Mouse (Mus musculus): ENCODE results near the gene Mettl13. TPM values are rescaled to one million over a fixed set of nuclear protein-coding genes. Genes with fewer than 3 reads are reported as not detected.

Gene Mettl13
- 11.7 and 11.9 TPM in 2 replicates for polyA plus RNA-seq (2015; fragmentation: Nextera tagmentation; extraction: Ambion mirVana)

DNA sequence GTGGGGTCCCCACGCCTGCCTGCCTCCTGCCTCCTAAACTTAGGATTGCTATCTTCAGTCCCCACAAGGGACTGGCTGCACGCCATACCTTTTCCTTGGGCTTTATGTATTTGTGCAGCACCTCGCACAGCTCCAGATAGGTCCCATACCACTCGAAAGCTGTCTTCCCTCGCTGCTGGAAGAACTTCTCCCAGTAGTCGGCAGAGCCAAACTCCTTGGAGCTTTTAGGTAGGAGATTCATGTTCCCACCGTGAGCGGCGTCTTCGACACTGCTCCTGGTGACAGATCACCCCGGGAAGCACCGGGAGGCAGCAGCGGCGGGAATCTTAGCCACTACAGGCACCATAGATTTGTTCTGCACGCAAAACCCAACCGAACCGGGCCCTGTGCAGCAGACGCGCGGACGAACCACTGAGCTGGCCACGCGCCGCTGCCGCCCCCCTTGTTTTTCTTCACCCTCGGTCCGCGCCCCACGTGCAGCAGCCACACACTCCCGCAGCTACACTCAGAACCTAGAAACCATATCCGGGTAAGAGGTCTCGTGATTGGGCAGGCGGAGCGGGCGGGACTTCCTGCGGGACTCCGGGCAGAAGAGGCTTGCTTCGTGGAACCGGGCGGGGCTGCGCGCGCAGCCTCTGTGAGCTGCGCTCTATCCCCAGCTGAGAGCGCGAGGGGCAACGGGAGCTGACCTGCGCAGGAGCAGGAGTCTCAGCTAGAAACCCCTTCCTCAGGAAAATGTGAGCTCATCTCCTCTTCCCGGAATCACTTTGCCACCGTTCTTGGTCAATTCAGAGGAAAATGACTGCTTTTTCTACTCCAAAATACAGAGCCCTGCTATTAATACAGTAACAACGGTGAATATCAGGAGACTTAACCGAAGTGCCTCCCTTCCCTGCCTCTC lies at the start of gene Mettl13:
Mettl13 (minus strand) TSS at position 536 of the 901 bp plus-strand sequence.
- ATAC-seq (ENCODE audit: extremely low read depth, insufficient number of reproducible peaks, low FRiP score, low TSS enrichment) = peak; percentile 99
- H3K4me2 ChIP-seq = peak within 1 kb of the TSS; percentile 85
- peaks cover 31% of the 10 kb centered on the region for H3K36me3 ChIP-seq
- H3K9ac ChIP-seq = peak within 1 kb of the TSS; percentile 89
- peak within 1 kb of the TSS; percentile 77 for H3K27ac ChIP-seq (replicated peaks)
- H3K27me3 ChIP-seq (replicated peaks) = no peaks in the 10 kb centered on the region
- H3K4me3 ChIP-seq = peak within 1 kb of the TSS; percentile 87
- WGBS = under 1% methylated on average over 52 of the region's 52 CpGs
- H3K4me1 ChIP-seq = peaks cover 25% of the 10 kb centered on the region
- H3K9me3 ChIP-seq = no peaks in the 10 kb centered on the region

DNA sequence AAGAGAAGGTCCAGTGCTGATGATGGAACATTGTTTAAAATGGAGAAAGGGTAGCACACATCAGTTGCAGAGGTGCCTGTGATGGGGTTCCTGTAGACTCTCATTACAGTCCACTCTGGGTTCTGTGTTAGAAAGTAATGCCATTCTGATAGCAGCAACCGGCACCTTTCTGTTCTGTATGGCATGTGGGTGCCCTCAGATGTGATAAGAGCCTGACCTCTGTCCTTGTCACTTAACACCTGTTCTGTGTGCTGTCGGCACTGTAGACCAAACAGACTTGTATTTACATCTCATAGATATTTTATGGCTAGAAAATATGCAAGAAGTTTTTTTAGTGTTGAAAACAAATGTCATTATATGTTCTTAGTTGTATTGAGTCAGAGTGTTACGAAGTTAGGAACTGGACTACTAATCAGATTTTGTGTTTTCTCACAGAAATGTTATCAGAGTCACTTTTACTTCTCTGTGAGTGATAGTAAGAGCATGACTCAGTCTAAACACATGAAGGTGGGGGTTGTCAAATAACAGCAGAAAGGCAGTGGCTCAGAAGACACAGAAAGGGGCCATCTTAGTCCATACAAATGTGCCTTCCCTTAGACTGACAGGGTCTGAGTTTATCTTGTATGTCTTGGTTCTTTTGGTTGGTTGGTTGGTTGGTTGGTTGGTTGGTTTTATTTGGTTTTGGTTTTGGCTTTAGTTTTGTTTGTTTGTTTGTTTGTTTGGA lies 49.2 kb upstream of the Mettl13 start:
- Histone ChIP-seq H3K9me3 (no peaks in the 10 kb centered on the region), H3K27me3 (replicated peaks) (no peaks in the 10 kb centered on the region), H3K4me3 (no peak overlapping the region), H3K9ac (no peak overlapping the region), H3K36me3 (peaks cover 52% of the 10 kb centered on the region), H3K27ac (replicated peaks) (no peak overlapping the region), H3K4me2 (no peak overlapping the region), H3K4me1 (peaks cover 3% of the 10 kb centered on the region)
- ATAC-seq (ENCODE audit: extremely low read depth, insufficient number of reproducible peaks, low FRiP score, low TSS enrichment) = no peak
- WGBS = 44% methylated on average over 3 of the region's 3 CpGs

DNA sequence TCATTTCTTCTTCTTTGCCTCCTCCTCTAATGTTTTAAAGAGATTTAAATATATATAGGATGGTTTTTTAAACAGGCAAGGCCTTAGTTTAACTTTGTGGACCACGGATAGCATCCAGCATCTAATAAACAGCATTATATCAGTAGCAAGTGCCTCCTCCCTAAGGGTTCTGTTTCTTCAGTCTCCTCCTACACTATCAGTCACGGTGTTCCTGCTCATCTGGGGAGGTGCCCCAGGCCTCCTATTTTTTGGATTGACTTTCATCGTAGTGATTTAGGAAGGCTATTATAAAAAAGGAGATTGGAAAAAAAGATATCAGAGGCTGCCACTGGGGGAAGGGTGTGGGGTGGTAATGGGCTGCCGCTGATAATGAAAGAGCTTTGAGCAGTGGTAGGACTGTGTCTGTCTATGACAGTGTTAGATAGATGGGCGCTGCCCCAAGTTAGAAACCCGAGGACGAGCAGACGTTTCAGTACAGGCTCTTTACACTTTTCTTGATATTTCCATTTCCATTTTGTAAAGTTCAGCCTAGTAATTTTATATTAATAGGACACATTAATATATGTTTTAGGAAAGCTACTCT lies 42.2 kb upstream of the Mettl13 start:
- no peak overlapping the region for H3K27ac ChIP-seq (replicated peaks)
- no peak overlapping the region for H3K4me3 ChIP-seq
- H3K4me1 ChIP-seq = peaks cover 12% of the 10 kb centered on the region
- H3K9me3 ChIP-seq = no peaks in the 10 kb centered on the region
- ATAC-seq (ENCODE audit: extremely low read depth, insufficient number of reproducible peaks, low FRiP score, low TSS enrichment) = no peak
- no peak overlapping the region for H3K4me2 ChIP-seq
- H3K27me3 ChIP-seq (replicated peaks) = no peaks in the 10 kb centered on the region
- H3K36me3 ChIP-seq = peaks cover 32% of the 10 kb centered on the region
- 35% methylated on average over 8 of the region's 8 CpGs for WGBS
- no peak overlapping the region for H3K9ac ChIP-seq

DNA sequence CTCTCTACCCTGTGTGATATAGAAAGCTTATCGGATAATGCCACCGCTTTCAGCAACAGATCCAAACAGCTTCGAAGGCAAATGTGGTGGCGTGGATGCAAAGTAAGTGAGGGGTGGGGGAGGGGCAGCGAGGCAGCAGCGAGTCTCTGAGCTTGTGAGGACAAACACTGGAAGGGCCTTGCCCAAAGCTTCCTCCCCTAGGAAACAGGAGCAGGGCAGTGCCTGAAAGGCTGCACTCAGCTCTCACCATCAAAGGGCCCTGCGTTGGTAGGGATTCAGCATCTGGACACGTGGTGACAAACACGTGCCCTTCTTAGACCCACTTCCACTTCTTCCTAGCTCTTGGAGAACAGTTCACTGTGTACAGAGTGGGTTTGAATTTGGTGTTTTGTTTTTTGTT lies 41.1 kb upstream of the Mettl13 start:
- Histone ChIP-seq H3K4me1 (peaks cover 12% of the 10 kb centered on the region), H3K4me3 (no peak overlapping the region), H3K9ac (peak overlapping the region; percentile 17; the same call in 1 of the 2 replicates), H3K9me3 (no peaks in the 10 kb centered on the region), H3K27ac (replicated peaks) (no peak overlapping the region), H3K27me3 (replicated peaks) (no peaks in the 10 kb centered on the region), H3K36me3 (peaks cover 37% of the 10 kb centered on the region), H3K4me2 (peak overlapping the region; percentile 48)
- 10% methylated on average over 9 of the region's 9 CpGs for WGBS
- ATAC-seq (ENCODE audit: extremely low read depth, insufficient number of reproducible peaks, low FRiP score, low TSS enrichment) = no peak

DNA sequence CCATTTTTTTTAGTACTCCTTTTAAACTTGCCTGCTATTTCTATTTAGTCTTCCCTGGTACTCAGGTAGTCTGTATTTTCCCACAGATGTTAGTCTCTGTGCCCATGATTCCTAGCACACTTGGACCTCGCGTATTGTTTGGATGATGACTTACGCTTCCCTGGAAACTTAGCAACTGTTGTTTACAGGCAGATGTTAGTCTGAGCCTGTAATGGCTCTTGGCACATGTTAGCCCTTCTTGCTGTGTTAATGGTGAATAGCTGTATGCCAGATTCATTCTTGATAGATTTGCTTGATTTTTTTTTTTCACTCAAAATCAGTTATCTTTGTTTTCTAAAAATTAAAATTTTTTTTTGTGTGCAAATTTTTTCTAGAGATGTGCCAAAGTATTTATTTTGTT lies 40.3 kb upstream of the Mettl13 start:
- 84% methylated on average over 3 of the region's 3 CpGs for whole genome bisulfite sequencing
- Histone ChIP-seq H3K27me3 (replicated peaks) (no peaks in the 10 kb centered on the region), H3K4me3 (no peak overlapping the region), H3K36me3 (peaks cover 40% of the 10 kb centered on the region), H3K4me2 (no peak overlapping the region), H3K27ac (replicated peaks) (no peak overlapping the region), H3K4me1 (peaks cover 12% of the 10 kb centered on the region), H3K9ac (no peak overlapping the region), H3K9me3 (no peaks in the 10 kb centered on the region)
- no peak for ATAC-seq (ENCODE audit: extremely low read depth, insufficient number of reproducible peaks, low FRiP score, low TSS enrichment)

DNA sequence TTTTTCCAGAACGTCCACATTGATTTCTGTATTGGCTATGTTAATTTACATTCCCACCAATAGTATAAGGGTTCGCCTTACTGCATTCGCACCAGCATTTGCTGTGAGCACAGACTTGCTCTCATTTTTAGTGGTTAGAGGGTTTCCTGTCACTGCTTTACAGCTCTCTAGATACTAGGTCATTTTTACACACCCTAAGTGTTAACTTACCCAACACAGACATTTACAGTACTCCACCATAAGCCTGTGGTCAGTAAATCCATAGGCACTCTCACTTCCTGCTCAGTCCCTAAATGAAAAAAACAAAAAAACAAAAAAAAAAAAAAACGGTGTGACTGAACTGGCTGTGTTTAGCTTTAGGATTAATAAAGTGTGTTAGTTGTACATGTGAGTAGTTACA lies 37.9 kb upstream of the Mettl13 start:
- H3K4me1 ChIP-seq = peaks cover 12% of the 10 kb centered on the region
- WGBS = 75% methylated on average over 4 of the region's 4 CpGs
- H3K4me3 ChIP-seq = no peak overlapping the region
- no peak overlapping the region for H3K9ac ChIP-seq
- no peaks in the 10 kb centered on the region for H3K27me3 ChIP-seq (replicated peaks)
- no peak overlapping the region for H3K27ac ChIP-seq (replicated peaks)
- no peak overlapping the region for H3K4me2 ChIP-seq
- no peak for ATAC-seq (ENCODE audit: extremely low read depth, insufficient number of reproducible peaks, low FRiP score, low TSS enrichment)
- H3K9me3 ChIP-seq = no peaks in the 10 kb centered on the region
- peaks cover 37% of the 10 kb centered on the region for H3K36me3 ChIP-seq

DNA sequence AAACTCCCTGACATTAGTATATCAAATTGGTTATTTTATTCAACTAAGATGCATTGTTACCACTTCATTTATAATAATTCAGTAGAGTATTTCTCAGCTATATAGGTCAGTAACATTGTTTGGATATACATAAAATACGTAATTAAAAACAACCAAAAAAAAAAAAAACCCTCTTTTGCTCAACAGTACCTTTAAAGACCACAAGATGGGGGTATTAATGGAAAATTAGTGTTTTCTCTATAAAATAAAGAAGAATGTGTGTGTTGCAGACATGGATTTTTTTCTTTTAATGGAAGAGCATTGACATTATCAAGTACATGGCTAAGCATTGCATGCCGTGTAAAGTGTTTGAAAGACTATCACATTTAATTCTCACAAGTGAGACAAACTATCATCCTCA lies 34.5 kb upstream of the Mettl13 start:
- Histone ChIP-seq H3K4me3 (no peak overlapping the region), H3K4me1 (no peaks in the 10 kb centered on the region), H3K36me3 (peaks cover 51% of the 10 kb centered on the region)

DNA sequence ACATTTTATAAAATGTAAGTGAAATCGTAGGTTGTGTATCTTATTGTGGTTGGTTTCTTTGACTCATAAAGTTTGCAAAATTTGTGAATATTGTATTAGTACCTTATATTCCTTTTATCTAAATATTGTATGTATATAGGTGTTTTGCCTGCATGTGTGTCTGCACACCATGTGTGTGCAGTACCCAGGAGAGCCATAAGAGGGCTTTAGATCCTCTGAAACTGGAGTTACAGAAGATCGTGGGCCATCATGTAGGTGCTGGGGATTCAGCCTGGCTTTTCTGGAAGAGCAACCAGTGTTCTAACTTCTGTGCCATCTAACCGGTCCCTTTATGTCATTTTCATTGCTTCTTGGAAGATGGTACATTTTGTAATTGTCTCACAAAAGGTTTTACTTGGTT lies 26.7 kb upstream of the Mettl13 start:
- H3K27me3 ChIP-seq (replicated peaks) = no peaks in the 10 kb centered on the region
- ATAC-seq (ENCODE audit: extremely low read depth, insufficient number of reproducible peaks, low FRiP score, low TSS enrichment) = no peak
- no peak overlapping the region for H3K9ac ChIP-seq
- H3K9me3 ChIP-seq = 0 out of 2 replicates have a peak, but pooled peaks cover 5% of the 10 kb centered on the region
- no peak overlapping the region for H3K27ac ChIP-seq (replicated peaks)
- no peak overlapping the region for H3K4me3 ChIP-seq
- H3K4me1 ChIP-seq = peaks cover 16% of the 10 kb centered on the region
- peaks cover 44% of the 10 kb centered on the region for H3K36me3 ChIP-seq
- no peak overlapping the region for H3K4me2 ChIP-seq
- 95% methylated on average over 3 of the region's 3 CpGs for WGBS

More for the DNA sequence above, 34.5 kb upstream of the Mettl13 start:
- WGBS = 79% methylated on average over 2 of the region's 2 CpGs
- no peak for ATAC-seq (ENCODE audit: extremely low read depth, insufficient number of reproducible peaks, low FRiP score, low TSS enrichment)
- Histone ChIP-seq H3K27me3 (replicated peaks) (no peaks in the 10 kb centered on the region), H3K9ac (no peak overlapping the region), H3K4me2 (no peak overlapping the region), H3K27ac (replicated peaks) (no peak overlapping the region), H3K9me3 (no peaks in the 10 kb centered on the region)

DNA sequence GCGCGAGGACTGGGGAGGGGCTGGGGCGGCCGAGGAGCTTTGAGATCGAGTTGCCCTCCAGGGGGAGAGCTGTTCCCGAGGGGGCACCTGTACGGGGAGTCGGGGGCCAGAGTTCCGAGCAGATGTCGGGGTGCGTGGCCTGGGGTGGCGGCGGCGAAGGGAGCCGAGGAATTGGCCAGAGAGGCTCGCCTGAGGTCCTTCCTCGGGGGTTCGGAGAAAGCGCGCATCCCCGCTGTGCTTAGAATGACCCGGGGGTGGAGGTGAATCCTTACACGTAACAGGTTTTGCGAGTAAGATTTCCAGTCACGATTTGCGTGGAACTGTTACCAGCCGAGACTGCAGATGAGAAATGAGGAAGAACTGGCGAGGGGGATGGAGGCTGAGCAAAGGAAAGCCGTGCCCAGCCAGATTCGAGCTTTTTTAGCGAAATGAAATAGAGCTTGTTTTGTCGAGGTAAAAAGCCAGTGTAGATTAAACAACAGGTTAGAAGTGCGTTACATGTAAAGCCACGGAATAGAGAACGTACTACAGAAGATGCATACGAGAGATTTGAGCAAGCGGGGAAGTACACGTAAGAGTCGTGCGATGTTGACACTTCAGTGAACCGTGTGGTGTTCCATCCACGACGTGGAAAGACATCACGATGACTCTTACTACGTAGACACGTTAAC lies 22.7 kb upstream of the Mettl13 start:
- 0 out of 2 replicates have a peak, but pooled peaks have one; percentile 9 for ATAC-seq (ENCODE audit: extremely low read depth, insufficient number of reproducible peaks, low FRiP score, low TSS enrichment)
- Histone ChIP-seq H3K4me3 (peak overlapping the region; percentile 90), H3K4me1 (peaks cover 22% of the 10 kb centered on the region), H3K27me3 (replicated peaks) (no peaks in the 10 kb centered on the region; the same call in 1 of the 2 replicates), H3K36me3 (peaks cover 20% of the 10 kb centered on the region), H3K9me3 (0 out of 2 replicates have a peak, but pooled peaks cover 5% of the 10 kb centered on the region), H3K4me2 (peak overlapping the region; percentile 75), H3K9ac (peak overlapping the region; percentile 92), H3K27ac (replicated peaks) (peak overlapping the region; percentile 92)
- under 1% methylated on average over 46 of the region's 46 CpGs for WGBS

DNA sequence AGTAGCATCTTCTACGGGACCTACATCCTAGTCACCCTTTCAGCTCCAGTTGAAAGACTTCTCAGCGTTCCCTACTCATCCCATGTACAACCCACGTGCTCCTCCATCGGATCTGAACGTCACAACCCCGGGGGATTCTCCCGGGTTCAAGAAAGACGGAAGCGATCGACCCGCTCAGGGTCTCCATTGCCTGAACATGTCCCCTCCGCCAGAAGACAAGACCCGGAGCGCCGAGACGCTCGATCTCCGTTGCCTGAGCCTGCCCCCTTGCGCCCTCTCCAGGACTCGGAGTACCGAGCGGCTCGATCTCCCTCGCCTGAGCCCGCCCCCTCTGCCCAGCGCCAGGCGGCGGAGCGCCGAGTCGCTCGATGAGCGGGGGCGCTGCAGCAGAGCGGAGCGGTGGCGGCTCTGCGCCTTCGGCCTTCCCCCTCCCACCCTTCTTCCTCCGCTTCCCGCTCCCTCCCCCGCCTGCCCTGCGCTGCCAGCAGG lies 22.0 kb upstream of the Mettl13 start, which contains the start of gene Vamp4:
Vamp4 (plus strand) TSS at position 256 of the 489 bp plus-strand sequence.
- ATAC-seq (ENCODE audit: extremely low read depth, insufficient number of reproducible peaks, low FRiP score, low TSS enrichment) = peak; percentile 97
- Histone ChIP-seq H3K27ac (replicated peaks) (peak within 1 kb of the TSS; percentile 92), H3K36me3 (peaks cover 13% of the 10 kb centered on the region), H3K27me3 (replicated peaks) (no peaks in the 10 kb centered on the region; the same call in 1 of the 2 replicates), H3K9ac (peak within 1 kb of the TSS; percentile 92), H3K9me3 (0 out of 2 replicates have a peak, but pooled peaks cover 5% of the 10 kb centered on the region), H3K4me1 (peaks cover 22% of the 10 kb centered on the region), H3K4me3 (peak within 1 kb of the TSS; percentile 90), H3K4me2 (peak within 1 kb of the TSS; percentile 75)
- WGBS = under 1% methylated on average over 37 of the region's 43 CpGs
